Mouse (Mus musculus): ENCODE results near the gene Bend7. TPM values are rescaled to one million over a fixed set of nuclear protein-coding genes. Genes with fewer than 3 reads are reported as not detected.

Bend7 gene
- 8.7 TPM in 2 replicates for polyA plus RNA-seq (2015; fragmentation: Nextera tagmentation; extraction: Ambion mirVana)

DNA sequence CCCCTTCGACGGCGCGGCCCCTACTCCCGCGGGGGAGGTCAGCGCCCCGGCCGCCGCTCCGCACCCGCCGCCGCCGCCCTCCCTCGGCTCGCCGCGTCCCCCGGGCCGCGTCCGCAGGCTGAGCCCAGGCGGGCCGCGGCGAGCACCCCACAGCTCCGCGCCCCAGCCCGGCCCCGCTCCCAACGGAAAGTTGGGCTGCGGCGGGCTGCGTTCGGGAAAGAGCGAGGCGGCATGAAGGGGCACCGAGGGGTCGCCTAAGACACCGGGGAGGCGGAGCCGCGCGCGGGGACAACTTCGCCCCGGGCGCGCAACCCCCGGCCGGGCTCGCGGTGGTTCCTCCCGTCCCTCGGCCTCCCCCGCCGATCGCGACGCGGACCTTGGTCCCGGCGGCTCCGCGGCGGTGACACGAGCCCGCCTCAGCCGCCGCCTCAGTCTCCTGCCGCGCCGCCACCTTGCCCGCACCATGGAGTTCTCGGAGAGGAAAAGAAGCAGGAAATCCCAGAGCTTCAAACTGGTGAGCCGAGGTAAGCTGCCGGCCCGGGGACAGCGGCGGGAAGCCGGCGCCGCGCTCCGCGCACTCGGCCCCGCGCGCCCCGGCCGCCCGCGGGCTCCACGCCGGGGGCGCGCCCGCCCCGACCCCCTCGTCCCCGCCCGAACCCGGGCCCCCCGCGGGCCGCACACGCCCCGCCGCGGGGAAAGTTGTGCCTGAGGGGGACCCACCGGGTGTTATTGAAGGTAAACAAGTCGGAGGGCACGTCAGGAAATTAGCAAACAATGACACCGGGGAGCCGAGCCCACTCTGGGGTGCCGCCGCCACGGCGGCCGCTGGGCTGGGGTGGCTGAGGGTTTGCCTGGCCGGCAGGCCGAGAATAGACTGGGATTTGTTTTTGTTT is at the start of gene Bend7:
TSS of gene Bend7 (plus strand) at position 63 of the 893 bp plus-strand sequence.
- Histone ChIP-seq H3K9ac (ENCODE audit: low read depth, low read length) (peak within 1 kb of the TSS; percentile 85), H3K4me2 (ENCODE audit: low read length) (peak within 1 kb of the TSS; percentile 81), H3K9me3 (replicated peaks; ENCODE audit: low read length) (no peaks in the 10 kb centered on the region), H3K27ac (peak within 1 kb of the TSS; percentile 84), H3K36me3 (ENCODE audit: insufficient read depth, low read length) (no peaks in the 10 kb centered on the region), H3K27me3 (ENCODE audit: insufficient read depth, low read length) (no peaks in the 10 kb centered on the region), H3K4me1 (replicated peaks; ENCODE audit: insufficient read depth, low read length) (0 out of 2 replicates have a peak, but pooled peaks cover 2% of the 10 kb centered on the region), H3K4me3 (replicated peaks; ENCODE audit: low read depth, low read length) (peak within 1 kb of the TSS; percentile 80)
- DNase-seq (ENCODE audit: low spot score) (peak; percentile 35), ATAC-seq (replicated peaks; ENCODE audit: low FRiP score, low read depth) (peak; percentile 84)
- TF ChIP-seq CTCF (IDR thresholded peaks at IDR 0.05; ENCODE audit: low read depth) = no peak
- under 1% methylated on average over 103 of the region's 124 CpGs for WGBS

DNA sequence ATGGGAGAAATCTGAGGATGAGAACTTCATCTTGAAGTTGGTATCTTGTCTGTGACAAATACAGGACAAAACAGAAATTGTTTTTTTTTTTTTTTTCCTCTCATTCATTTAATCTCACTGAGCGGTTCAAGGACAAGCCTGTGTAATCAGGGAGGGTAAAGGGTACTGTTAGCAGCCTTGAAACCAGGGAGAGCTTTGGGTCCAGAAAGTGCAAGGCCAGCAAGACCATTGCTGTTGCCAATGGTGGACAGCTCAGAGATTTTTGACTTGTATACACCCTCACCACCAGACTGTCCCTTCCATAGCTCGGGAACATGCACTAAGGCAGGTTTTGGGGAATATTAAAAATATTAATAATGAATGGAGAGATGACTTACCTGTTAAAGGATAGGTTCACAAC is 49.0 kb upstream of the Bend7 start:
- H3K9me3 ChIP-seq (replicated peaks; ENCODE audit: low read length) = no peaks in the 10 kb centered on the region
- no peak overlapping the region for H3K9ac ChIP-seq (ENCODE audit: low read depth, low read length)
- H3K4me3 ChIP-seq (replicated peaks; ENCODE audit: low read depth, low read length) = no peak overlapping the region
- ATAC-seq (replicated peaks; ENCODE audit: low FRiP score, low read depth) (no peak), DNase-seq (ENCODE audit: low spot score) (no peak)
- H3K27me3 ChIP-seq (ENCODE audit: insufficient read depth, low read length) = no peaks in the 10 kb centered on the region
- TF ChIP-seq CTCF (IDR thresholded peaks at IDR 0.05; ENCODE audit: low read depth) = no peak
- no peaks in the 10 kb centered on the region for H3K36me3 ChIP-seq (ENCODE audit: insufficient read depth, low read length)
- H3K4me1 ChIP-seq (replicated peaks; ENCODE audit: insufficient read depth, low read length) = no peaks in the 10 kb centered on the region
- WGBS = 82% methylated on average over 2 of the region's 2 CpGs
- no peak overlapping the region for H3K4me2 ChIP-seq (ENCODE audit: low read length)
- H3K27ac ChIP-seq = no peak overlapping the region

DNA sequence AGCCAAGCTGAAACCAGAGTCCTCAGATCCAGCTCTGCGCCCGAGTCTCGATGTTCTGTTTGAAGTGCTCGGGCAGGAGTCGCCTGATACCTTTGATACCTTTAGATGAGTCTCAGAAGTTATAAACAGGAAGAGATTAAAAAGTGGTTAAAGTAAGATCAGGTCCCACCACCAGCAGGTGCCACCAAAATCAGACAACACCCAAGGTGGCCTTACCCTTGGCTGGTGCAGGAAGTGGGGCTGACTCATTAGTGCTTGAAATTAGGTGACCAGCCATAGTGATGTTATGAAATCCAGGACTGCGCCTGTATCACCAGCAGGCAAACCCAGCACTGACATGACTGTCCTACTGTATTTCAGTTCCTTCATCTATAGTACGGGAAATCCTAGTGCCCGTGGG is 47.9 kb upstream of the Bend7 start:
- no peaks in the 10 kb centered on the region for H3K36me3 ChIP-seq (ENCODE audit: insufficient read depth, low read length)
- H3K27me3 ChIP-seq (ENCODE audit: insufficient read depth, low read length) = no peaks in the 10 kb centered on the region
- no peaks in the 10 kb centered on the region for H3K4me1 ChIP-seq (replicated peaks; ENCODE audit: insufficient read depth, low read length)
- H3K4me3 ChIP-seq (replicated peaks; ENCODE audit: low read depth, low read length) = no peak overlapping the region
- H3K9me3 ChIP-seq (replicated peaks; ENCODE audit: low read length) = no peaks in the 10 kb centered on the region
- TF ChIP-seq CTCF (IDR thresholded peaks at IDR 0.05; ENCODE audit: low read depth) = no peak
- DNase-seq (ENCODE audit: low spot score) = no peak
- no peak overlapping the region for H3K4me2 ChIP-seq (ENCODE audit: low read length)
- no peak for ATAC-seq (replicated peaks; ENCODE audit: low FRiP score, low read depth)
- H3K9ac ChIP-seq (ENCODE audit: low read depth, low read length) = no peak overlapping the region
- no peak overlapping the region for H3K27ac ChIP-seq
- WGBS = 70% methylated on average over 8 of the region's 8 CpGs

DNA sequence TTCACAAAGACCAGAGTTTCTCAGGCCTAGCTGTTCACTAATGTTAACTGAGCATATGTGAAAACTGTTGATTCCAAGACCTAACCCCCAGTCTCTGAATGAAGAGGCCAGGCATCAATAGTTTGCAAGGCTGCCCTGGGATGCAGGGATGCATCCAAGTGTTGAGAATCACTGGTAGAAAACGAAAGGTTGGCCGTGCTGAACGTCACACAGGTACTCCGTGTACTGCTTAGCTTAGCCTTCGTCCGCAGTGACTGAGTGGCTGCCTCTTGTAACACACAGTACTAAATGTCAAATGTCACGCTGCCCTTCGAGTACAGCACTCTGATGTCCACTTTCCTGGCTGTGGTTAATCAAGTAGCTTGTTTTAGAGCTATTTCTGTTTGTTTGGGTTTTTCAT is 46.0 kb upstream of the Bend7 start:
- no peaks in the 10 kb centered on the region for H3K36me3 ChIP-seq (ENCODE audit: insufficient read depth, low read length)
- no peak for TF ChIP-seq CTCF (IDR thresholded peaks at IDR 0.05; ENCODE audit: low read depth)
- no peaks in the 10 kb centered on the region for H3K27me3 ChIP-seq (ENCODE audit: insufficient read depth, low read length)
- H3K4me2 ChIP-seq (ENCODE audit: low read length) = no peak overlapping the region
- no peak for ATAC-seq (replicated peaks; ENCODE audit: low FRiP score, low read depth)
- H3K9me3 ChIP-seq (replicated peaks; ENCODE audit: low read length) = no peaks in the 10 kb centered on the region
- no peak overlapping the region for H3K4me3 ChIP-seq (replicated peaks; ENCODE audit: low read depth, low read length)
- DNase-seq (ENCODE audit: low spot score) = no peak
- 77% methylated on average over 8 of the region's 8 CpGs for WGBS
- H3K4me1 ChIP-seq (replicated peaks; ENCODE audit: insufficient read depth, low read length) = no peaks in the 10 kb centered on the region
- H3K9ac ChIP-seq (ENCODE audit: low read depth, low read length) = no peak overlapping the region
- H3K27ac ChIP-seq = no peak overlapping the region

DNA sequence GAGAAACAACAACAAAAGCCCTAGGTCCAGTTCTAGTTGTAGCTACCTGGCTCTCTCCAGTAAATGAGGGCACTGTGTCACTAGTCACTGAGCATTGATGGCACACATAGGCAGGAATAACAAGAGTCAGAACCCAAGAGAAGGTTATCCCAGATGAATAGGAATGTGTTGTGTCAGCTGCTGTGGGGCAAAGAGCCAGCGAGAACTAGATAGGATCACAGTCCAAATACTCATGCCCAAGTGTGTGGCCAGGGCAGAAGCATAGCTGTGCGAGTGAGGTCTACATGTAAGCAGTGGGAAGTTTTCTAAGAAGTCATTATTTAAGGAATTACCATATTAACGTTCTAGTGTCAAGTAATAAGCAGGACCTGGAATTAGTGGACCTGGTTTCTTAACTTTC is 37.7 kb upstream of the Bend7 start:
- no peak overlapping the region for H3K9ac ChIP-seq (ENCODE audit: low read depth, low read length)
- no peak overlapping the region for H3K4me3 ChIP-seq (replicated peaks; ENCODE audit: low read depth, low read length)
- DNase-seq (ENCODE audit: low spot score) = no peak
- no peak overlapping the region for H3K4me2 ChIP-seq (ENCODE audit: low read length)
- H3K36me3 ChIP-seq (ENCODE audit: insufficient read depth, low read length) = no peaks in the 10 kb centered on the region
- H3K9me3 ChIP-seq (replicated peaks; ENCODE audit: low read length) = no peaks in the 10 kb centered on the region
- no peaks in the 10 kb centered on the region for H3K4me1 ChIP-seq (replicated peaks; ENCODE audit: insufficient read depth, low read length)
- WGBS = 79% methylated on average over 3 of the region's 3 CpGs
- no peaks in the 10 kb centered on the region for H3K27me3 ChIP-seq (ENCODE audit: insufficient read depth, low read length)
- no peak for ATAC-seq (replicated peaks; ENCODE audit: low FRiP score, low read depth)
- H3K27ac ChIP-seq = no peak overlapping the region
- no peak for TF ChIP-seq CTCF (IDR thresholded peaks at IDR 0.05; ENCODE audit: low read depth)

DNA sequence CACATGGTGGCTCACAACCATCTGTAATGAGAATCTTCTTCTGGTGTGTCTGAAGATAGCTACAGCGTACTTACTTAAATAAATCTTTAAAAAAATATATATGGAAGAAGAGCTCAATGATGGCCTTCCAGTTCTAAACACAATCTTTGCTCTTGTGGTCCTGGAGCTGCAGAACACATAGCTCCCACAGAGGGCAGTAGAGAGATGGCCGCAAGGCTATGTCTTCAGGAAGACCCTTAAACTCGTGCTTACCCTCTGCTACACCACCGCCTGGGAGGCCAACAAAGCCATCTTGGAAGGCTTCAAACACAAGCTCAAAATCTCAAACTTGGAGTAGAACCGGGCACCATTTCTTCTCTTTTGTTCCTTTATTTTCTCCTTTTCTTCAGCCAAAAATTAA is 6.4 kb upstream of the Bend7 start:
- Histone ChIP-seq H3K9ac (ENCODE audit: low read depth, low read length) (no peak overlapping the region), H3K9me3 (replicated peaks; ENCODE audit: low read length) (no peaks in the 10 kb centered on the region), H3K36me3 (ENCODE audit: insufficient read depth, low read length) (no peaks in the 10 kb centered on the region), H3K27me3 (ENCODE audit: insufficient read depth, low read length) (no peaks in the 10 kb centered on the region), H3K4me2 (ENCODE audit: low read length) (no peak overlapping the region), H3K4me1 (replicated peaks; ENCODE audit: insufficient read depth, low read length) (no peaks in the 10 kb centered on the region), H3K27ac (no peak overlapping the region), H3K4me3 (replicated peaks; ENCODE audit: low read depth, low read length) (no peak overlapping the region)
- 51% methylated on average over 5 of the region's 5 CpGs for WGBS
- DNase-seq (ENCODE audit: low spot score) (peak; percentile 26), ATAC-seq (replicated peaks; ENCODE audit: low FRiP score, low read depth) (no peak)
- TF ChIP-seq CTCF (IDR thresholded peaks at IDR 0.05; ENCODE audit: low read depth) = peak; percentile 58

All from kidney, postnatal 0 days (tissue).